Mouse (Mus musculus): ENCODE data around the gene Rgs13.

GRCm38 (mm10) chr1:144178281-144178957 lies 1.2 kb upstream of the Rgs13 start:
- TF ChIP-seq CTCF (IDR thresholded peaks at IDR 0.05; ENCODE audit: low read depth, low read length), result no peak
- no peak for TF ChIP-seq EP300 (IDR thresholded peaks at IDR 0.05; ENCODE audit: insufficient read depth, low read depth, low read length)
- no peak for TF ChIP-seq POLR2A (IDR thresholded peaks at IDR 0.05; ENCODE audit: insufficient read depth, low read length)

All from ES-Bruce4 (cell line).